Mouse (Mus musculus) R1 (cell line): ENCODE measurements at regions not wholly inside any gene's neighbourhood (a gene's known extent, or its start where the extent isn't known, plus 50 kb on each side); places are given as distances from the start of the nearest gene placed in this dataset.
A peak's percentile ranks its signal among the peaks of the same experiment; 100 is the strongest.

Experiments
- DNase-seq: peaks from one replicate; pipeline ENCODE4 v3.0.0-alpha.2; 2018; ENCODE audit warnings: low read depth, low spot score

DNA sequence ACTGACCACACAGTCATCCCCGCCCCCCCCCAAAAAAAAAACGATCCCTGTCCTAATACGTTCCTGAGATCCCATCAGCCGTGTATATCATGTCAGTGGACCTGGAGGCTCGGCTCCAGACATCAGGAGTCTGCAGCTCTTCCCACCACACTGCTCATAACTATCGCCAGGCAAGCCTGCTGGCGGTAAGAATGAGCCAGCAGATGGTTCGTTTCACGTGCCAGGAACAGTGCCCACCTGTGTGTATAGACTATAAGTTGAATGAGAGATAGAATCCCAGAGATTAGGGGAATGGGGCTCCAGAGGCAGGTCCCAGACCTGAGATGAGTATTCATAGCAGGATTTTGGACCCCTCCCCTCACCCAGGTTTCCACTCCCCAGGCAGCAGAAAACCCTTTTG lies 144.2 kb upstream of the A430005L14Rik start:
- DNase-seq = no peak

DNA sequence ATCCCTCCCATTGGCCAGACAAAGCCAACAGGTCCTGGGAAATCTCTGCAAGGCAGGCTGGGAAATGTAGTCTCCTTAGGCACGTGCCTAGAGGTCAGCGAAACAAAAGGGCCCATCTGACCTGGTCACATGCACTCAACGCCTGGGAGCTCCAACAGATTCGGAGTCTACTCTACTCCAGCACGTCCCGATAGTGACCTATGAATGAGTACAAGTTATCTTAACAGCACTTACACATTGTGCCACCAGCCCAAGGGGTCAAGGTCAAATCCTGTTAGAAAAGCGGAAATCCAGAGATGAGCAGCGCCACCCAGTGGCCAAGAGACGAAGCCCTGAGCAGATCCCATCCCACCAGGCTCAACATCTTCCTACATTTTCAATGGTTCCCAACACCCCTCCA lies 129.1 kb upstream of the A430005L14Rik start:
- peak; percentile 97 for DNase-seq

DNA sequence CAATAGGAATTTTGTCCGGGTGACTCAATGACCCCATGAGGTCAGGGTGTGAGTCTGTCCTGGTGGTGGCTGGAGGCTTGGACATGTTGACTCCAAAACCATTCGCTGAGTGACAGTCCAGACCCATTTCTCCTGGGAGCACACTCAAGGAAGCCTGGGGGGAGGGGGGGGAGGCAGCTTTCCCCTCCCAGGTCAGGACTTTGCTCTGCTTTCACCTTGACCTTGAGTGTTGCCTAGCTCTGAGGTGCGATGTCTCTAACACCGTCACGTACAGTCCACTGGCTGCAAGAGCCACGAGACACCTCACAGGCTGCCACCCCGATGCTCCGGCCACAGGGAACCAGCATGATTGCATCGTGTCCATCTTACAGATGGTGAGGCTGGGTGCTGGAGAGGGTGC lies 127.3 kb upstream of the A430005L14Rik start:
- peak; percentile 95 for DNase-seq

DNA sequence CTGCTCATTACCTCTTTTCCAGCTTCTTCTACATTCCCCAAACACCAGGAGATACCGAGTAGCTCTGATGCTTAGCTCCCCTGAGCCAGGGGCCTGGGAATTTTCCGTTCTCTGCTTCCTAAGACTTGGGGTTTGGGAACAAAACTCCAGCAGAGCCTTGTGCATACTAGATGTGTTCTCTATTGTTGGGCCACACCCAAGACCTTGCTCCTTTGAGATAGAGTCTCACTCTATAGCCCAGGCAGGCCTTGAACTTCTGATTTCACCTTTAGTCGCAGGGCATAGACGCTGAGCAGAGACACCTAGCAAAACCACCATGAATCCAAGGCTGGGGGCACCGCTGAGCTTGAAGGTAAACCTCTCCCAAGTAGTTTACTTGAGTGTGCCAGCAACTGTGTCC lies 126.5 kb upstream of the A430005L14Rik start:
- DNase-seq = peak; percentile 99

DNA sequence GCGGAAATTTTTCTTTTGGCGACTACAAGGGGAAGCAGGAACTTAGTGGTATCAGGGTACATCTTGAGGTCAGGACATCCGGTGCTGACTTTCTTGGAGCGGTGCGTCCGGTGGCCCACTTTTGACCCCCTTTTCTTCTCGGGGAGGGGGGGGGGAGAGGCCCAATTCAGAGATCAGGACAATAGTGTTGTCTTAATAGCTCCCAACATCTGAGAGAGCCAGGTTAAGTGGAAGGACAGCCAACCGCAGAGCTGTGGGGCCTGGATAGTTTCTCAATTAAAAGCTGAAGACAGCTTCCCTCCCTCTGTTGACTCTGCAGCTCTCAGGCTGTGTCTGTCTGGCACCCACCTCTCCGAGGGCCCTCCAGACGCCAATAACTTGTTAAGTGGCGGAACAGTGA lies 125.8 kb upstream of the A430005L14Rik start:
- DNase-seq = peak; percentile 93

DNA sequence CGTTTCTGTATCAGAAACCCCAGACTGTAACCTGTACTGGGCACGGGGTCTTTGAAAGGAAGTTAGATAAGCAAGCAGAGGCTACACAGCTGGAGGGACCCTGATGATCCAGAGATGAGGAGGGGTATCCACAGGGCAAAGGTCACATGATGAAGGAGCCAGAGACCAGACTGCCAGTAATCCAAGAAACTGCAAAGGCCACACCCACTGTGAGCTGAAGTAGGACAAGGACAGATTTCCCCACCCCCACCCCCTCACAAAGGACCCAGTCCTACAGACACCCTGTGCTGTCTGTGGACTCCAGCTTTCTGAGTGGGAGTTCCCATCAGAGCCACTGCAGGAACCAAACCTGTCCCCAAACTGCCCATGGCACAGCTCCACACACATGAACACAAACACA lies 124.9 kb upstream of the A430005L14Rik start:
- DNase-seq = peak; percentile 88

DNA sequence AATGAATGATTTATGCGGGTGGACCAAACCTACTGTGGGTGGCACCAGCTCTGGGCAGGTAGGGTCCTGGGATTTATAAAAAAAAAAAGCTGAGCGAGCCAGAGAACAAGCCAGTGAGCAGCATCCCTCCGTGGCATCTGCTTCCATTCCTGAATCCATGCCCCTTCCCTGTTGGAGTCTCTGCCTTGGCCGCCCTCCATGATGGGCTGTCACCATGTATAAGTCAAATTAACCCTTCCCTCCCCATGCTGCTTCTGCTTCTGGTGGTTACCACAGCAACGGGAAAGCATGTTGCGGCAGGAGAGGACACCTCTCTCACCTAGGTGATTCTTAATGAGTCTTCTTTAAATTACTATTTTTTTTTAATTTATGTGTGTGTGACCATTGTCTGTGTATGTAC lies 112.3 kb upstream of the A430005L14Rik start:
- no peak for DNase-seq

DNA sequence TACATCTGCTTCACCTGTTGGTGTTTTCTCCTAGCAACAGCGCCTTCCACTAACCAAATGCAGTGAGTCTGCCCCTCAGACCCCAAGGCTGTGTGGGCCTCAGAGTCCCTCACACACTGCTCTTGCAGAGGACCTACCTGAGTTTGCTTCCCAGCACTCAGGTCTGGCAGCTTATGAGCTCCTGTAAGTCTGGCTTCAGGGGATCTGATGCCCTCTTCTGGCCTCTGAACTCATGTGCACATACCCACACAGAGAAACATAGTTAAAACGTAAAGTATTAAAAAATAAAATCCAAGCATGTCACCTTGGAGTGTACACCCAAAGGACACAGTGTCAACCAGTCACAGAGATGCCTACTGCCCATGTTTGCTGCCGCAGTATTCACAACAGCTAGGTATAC lies 108.8 kb upstream of the A430005L14Rik start:
- DNase-seq = peak; percentile 41

DNA sequence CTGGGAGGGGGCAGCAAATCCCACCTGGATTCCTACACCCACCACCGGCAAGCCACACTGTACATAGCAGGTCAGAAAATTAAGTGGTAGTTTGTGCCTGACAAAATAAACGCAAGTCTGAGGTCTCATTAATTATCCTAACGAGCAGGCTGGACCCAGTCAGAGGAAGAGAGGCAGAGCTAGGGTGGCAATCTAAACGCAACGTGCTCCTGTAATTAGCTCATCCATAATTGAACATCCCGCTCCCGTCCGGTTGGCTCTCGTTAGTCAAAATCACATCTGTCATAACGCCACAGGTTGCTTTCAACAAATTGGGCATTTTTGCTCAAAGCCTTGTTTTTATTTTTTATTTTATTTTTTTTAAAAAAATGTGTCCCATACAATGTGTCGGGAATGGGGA lies 106.9 kb upstream of the A430005L14Rik start:
- no peak for DNase-seq

DNA sequence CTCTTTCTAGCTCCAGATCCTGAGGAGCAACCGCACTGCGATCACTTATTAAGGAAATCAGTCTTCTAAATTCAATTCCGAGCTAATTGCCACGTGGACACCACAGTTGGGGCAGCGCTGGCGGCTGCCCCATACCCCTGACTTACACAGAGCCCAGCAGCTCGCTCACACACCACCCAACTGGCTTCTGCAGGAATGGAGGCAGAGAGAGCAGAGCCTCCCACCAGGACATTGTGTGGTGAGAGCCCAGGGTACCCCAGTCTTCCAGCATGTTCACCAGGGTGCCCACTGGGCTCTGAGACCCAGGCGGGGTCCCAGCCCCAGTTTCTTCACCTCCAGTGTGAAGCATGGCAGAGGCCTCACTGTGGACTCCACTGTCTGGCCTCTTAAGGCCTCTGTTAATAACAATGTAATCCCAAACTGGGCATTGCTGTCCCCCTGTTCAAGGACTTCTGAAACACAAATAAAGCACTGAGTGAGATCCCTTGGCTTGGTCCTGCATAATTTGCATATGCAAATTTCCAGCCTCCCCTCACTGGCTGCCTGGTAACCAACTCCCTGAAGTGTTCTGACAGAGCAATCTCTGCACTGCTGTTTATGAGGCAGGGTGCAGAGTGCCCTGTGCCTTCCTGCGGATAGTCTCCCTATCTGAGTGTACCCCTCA lies 102.8 kb upstream of the A430005L14Rik start:
- DNase-seq = peak; percentile 48

DNA sequence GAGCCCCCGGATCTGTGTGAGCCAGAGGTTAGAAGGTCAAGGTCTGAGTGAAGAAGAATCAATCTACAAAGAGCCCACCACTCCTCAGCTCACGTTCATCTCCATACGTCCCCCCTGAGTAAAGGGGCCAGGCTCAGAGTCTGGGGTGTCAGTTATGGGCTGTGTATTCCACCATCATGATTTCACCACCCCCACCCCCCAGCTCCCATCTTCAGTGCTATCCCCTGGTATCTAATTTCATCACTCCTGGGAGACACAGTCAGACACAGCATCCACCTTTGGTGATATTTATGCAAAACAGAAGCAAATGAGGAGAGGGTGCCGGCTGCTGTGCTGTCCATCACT lies 102.3 kb upstream of the A430005L14Rik start:
- DNase-seq = no peak

DNA sequence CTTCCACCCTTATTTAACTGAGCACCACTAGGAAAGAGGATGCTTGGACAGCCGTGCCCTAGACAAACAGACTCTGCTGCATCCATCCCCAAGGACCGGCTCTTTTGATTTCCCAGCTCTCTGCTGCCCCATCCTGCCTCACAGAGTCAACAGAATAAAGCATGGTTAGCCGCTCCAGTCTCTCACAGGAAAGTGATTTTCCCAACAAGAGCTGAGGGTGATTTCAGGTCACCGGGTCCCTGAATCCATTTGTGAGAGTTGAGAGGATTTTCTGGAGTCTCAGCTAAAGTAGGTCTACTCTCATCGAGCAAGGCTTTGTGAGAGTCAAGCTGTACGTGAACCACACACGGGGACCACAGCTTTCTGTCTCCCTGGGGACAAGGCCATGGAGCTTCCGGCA lies 95.6 kb upstream of the A430005L14Rik start:
- no peak for DNase-seq

DNA sequence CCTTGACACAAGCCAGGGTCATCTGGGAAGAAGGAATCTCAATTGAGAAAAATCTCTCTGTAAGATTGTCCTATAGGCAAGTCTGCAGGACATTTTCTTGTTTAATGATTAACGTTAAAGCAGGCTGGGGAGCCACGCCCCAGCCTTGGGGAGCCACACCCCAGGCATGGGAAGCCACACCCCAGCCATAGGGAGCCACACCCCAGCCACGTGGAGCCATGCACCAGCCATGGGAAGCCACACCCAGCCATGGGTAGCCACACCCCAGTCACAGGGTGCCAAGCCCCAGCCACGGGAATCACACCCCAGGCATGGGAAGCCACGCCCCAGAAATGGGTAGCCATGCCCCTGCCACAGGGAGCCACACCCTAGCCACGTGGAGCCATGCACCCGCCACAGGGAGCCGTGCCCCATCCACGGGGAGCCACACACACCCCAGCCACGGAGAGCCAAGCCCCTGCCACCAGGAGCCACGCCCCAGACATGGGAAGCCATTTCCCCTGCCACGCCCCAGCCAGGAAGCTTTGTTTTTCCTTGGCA lies 94.8 kb upstream of the A430005L14Rik start:
- DNase-seq = peak; percentile 93

DNA sequence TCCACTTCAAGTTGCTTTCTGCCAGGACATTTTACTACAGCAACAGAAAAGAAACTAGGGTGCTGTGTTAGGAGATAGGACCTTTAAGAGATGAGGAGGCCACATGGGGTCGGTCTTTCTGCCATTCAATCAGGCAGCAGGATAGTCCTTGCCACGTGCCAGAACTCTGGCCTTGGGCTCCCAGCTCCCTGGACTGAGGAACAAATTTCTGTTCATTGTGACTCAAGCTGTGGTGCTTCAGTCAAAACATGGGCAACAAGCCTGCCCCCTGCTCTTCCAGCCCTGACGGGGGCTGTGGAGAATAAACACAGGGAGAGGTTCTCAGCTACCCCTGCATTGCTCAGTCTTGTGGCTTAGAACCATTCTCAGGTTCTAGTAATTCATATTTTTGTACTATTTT lies 84.7 kb upstream of the A430005L14Rik start:
- no peak for DNase-seq

DNA sequence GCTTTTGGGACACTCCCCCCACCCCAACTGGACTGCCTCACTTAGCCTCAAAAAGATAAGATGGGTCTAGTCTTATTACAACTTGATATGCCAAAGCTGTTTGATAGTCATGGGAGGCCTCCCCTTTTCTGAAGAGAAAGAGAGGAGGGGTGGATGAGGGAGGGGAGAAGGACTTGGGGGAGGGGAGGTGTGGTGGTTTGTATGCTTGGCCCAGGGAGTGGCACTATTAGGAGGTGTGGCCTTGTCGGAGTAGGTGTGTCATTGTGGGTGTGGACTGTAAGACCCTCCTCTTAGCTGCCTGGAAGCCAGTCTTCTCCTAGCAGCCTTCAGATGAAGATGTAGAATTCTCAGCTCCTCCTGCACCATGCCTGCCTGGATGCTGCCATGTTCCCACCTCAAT lies 82.0 kb upstream of the A430005L14Rik start:
- DNase-seq = peak; percentile 66

DNA sequence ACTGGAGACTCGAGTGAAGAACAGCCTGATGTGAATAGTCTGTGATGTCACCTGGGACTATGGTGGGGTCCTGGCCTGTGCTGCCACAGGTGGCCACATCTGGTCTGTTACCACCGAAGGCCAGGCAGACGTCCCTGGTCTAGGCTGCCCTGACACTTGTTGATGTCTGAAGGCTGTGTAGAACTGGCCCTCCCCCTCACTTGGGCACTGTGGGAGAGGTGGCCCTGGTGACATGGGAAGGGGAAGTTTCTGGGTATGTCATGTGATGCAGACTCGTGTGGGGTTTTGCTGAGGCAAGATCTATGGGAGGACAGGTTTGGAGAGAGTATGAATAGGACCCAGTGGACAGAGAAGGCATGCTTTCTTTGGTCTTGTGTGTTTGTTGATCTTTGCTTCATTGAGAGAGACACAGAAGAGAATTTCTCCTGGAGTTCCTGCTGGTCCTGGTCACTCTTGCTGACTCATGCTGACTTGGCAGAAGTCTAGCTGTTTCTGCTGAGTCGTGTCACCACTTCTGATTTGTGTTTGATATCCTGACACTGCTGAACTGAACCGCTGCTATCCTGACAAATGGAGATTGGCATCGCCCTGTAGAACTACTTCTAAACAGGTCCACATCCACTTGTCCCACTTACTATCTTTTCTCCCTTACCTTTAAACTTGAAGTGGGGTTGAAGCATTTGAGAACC lies 79.9 kb upstream of the A430005L14Rik start:
- peak; percentile 41 for DNase-seq

DNA sequence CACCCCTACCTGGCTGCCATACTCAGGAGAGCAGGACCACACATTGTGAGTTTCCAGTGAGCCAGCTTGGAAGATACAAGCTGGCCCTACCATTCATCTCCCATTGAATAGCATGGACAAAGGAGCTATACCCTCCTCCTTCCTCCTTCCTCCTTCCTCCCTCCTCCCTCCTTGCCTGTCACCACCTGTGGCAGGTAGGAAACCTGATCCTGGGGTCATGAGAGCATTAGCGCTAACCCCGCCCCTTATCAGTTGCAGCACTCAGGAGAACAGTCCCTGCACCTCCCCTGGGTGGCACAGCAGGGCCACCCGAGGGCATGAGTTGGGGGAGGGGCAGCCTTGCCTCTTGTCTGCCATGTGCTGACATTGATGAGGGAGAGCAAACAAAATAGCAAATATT lies 74.0 kb upstream of the A430005L14Rik start:
- DNase-seq = no peak

DNA sequence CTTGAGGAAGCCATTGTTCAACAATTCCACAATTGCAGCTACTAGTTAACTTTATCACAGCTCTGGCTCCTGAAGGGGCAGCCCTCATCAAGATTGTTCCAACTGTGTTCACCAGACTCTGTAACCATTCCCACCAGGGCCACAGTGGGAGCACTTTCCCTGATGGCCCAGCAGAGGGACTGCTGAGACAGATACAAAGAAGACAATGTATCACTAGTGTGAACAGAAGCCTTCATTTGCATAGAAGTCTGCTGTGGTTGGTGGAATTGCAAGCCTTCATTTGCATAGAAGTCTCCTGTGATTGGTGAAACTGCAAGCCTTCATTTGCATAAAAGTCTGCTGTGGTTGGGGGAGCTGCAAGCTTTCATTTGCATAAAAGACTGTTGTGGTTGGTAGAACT lies 73.0 kb upstream of the A430005L14Rik start:
- peak; percentile 86 for DNase-seq

DNA sequence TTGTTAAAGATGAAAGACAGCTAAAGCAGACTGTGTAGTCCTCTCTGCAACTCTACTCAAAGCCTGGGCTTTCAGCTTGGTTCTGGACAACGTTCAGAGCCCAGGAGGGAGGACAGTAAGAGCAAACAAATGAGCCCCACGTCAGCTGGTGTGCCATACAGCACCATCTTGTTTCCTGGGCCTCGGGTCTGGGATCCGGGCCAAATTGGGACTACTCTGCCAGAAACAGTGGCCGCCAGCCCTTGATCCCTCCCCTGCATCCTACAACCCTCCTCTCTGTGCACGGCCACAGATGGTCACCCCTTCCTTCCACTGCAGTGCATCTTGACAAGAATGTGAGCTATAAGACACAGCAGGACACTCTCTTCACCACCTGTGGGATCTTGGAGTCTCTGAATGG lies 71.2 kb upstream of the A430005L14Rik start:
- no peak for DNase-seq

DNA sequence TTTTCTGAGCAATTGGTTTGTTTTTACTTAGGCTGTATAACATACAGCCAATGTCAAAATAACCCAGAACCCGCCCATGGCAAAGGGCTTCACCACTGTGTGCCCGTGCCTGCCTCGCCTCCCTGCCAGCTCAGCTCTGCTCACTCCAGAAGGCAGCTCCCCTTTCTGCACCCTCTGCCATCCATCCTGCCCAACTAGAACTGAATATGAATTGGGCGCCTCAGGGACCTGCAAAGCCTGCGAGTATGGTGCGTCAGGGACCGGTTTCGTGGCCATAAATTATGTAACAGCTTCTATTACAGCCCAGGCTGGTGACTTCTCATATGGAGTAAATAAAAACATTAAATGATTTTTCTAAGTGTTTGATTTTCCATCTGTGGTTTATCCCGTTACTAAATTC lies 66.9 kb upstream of the A430005L14Rik start:
- no peak for DNase-seq

DNA sequence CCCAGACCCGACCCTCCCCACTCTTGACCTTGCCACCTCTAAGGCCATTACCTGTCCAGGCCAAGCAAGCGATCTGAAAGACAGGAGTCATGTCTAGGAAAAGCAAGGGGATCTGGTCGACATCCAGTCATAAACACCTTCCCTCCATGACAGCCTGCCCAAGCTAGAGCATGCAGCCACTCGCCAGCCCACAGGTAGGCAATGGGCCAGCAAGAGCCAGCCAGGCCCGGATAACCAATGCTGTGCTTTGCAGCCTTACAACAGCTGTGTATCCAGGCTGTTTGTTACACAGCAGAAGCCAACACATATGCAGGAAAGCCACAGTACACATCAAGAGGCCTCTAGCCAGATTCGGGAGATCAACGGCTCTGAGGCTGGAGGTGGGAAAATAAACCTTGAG lies 57.3 kb upstream of the A430005L14Rik start:
- no peak for DNase-seq

DNA sequence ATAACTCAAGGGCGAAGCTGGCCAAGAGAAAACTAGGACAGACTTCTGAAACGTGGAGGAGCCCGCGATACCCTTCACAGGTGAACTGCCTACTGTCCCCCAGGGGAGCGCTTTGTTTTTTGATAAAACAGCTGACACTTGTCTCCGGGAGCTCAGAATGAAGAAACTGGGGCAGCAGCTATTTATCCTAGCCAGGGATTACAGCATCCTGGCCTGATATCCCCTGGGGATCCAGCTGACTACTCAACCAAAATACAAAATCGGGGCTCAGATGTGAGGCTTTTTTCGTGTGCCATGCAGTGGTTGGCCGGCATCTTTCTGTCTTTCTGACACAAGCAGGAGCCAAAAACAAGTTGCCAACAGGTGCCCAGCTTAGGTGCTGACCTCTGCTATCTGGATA lies 52.0 kb upstream of the A430005L14Rik start:
- no peak for DNase-seq

DNA sequence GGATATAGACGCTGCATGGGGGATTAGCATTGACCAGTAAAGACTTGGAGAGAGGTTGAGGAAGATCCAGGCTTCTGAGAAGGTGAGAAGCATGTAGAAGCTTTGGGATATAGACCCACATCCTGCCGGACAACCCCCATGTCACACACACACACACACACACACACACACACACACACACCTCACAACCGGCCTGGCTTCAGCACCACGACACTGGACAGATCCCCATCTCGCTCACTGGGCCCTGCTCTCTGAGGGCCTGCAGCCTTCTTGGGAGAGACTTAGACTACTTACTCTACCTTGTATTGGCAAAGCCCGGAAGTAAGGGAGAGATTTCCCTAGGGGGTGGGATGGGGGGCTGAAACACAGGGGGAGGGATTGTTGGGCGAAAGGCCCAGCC lies 51.5 kb upstream of the A430005L14Rik start:
- DNase-seq = peak; percentile 22
